Mouse (Mus musculus) retina, adult 2 months (tissue): ENCODE data around the gene Kcnj4.

Experiments used
- DNase-seq: peaks from one replicate; pipeline ENCODE4 v3.0.0-alpha.2; 2012; ENCODE audit warnings: low read depth, low spot score

The Kcnj4 gene

GRCm38 (mm10) chr15:79504707-79505452 is at the start of gene Kcnj4:
Gene Kcnj4, minus strand, starts transcription at chr15:79505241.
- no peak for DNase-seq

- DNase-seq, result no peak
Measured at GRCm38 (mm10) chr15:79552566-79552965, 47.5 kb upstream of the Kcnj4 start.

GRCm38 (mm10) chr15:79548226-79548625 is 43.2 kb upstream of the Kcnj4 start:
- no peak for DNase-seq

GRCm38 (mm10) chr15:79547289-79547820 is 42.3 kb upstream of the Kcnj4 start:
- no peak for DNase-seq

- peak; percentile 97 for DNase-seq
Measured at GRCm38 (mm10) chr15:79546410-79547288, 41.6 kb upstream of the Kcnj4 start, which contains the start of gene Ddx17. Gene Ddx17, minus strand, starts transcription at chr15:79546741.

- peak; percentile 30 for DNase-seq
Measured at GRCm38 (mm10) chr15:79545921-79546399, 40.9 kb upstream of the Kcnj4 start.

GRCm38 (mm10) chr15:79545496-79545895 is 40.5 kb upstream of the Kcnj4 start:
- DNase-seq, result no peak

- no peak for DNase-seq
Measured at GRCm38 (mm10) chr15:79543968-79544367, 38.9 kb upstream of the Kcnj4 start.

GRCm38 (mm10) chr15:79533796-79534195 is 28.8 kb upstream of the Kcnj4 start:
- DNase-seq, result no peak

- DNase-seq, result no peak
Measured at GRCm38 (mm10) chr15:79529935-79530334, 24.9 kb upstream of the Kcnj4 start.

GRCm38 (mm10) chr15:79527991-79528639 is 23.1 kb upstream of the Kcnj4 start:
- DNase-seq, result no peak

GRCm38 (mm10) chr15:79527192-79527591 is 22.2 kb upstream of the Kcnj4 start:
- DNase-seq, result no peak

GRCm38 (mm10) chr15:79525979-79526768 is 21.1 kb upstream of the Kcnj4 start:
- no peak for DNase-seq

GRCm38 (mm10) chr15:79525564-79525963 is 20.5 kb upstream of the Kcnj4 start:
- DNase-seq, result no peak

GRCm38 (mm10) chr15:79519400-79520220 is 14.6 kb upstream of the Kcnj4 start:
- no peak for DNase-seq

- no peak for DNase-seq
Measured at GRCm38 (mm10) chr15:79518571-79518970, 13.5 kb upstream of the Kcnj4 start.

- DNase-seq, result no peak
Measured at GRCm38 (mm10) chr15:79517710-79518109, 12.7 kb upstream of the Kcnj4 start.

- no peak for DNase-seq
Measured at GRCm38 (mm10) chr15:79516171-79517096, 11.4 kb upstream of the Kcnj4 start, which contains the start of gene Kdelr3. Gene Kdelr3, plus strand, starts transcription at chr15:79516411.

GRCm38 (mm10) chr15:79513940-79514339 is 8.9 kb upstream of the Kcnj4 start:
- DNase-seq, result no peak
